Mouse (Mus musculus): ENCODE results near the gene Dnajc25. TPM values are rescaled to one million over a fixed set of nuclear protein-coding genes. Genes with fewer than 3 reads are reported as not detected.

The Dnajc25 gene
- polyA plus RNA-seq, 1 experiment from 2014 or later: 6.3 TPM

Other genes with a start within 250 kb of the Dnajc25 start
- not detected in 2 replicates for gene Olfr267, start 207.3 kb upstream of the Dnajc25 start, polyA plus RNA-seq (2014; fragmentation: Nextera tagmentation; extraction: Ambion mirVana)
- 39.8 and 55.0 TPM in 2 replicates for gene Ecpas, start 82.3 kb upstream of the Dnajc25 start, polyA plus RNA-seq (2014; fragmentation: Nextera tagmentation; extraction: Ambion mirVana)
- gene Zkscan16, start 51.4 kb upstream of the Dnajc25 start, polyA plus RNA-seq (2014; fragmentation: Nextera tagmentation; extraction: Ambion mirVana): 2.2 and 2.6 TPM in 2 replicates
- gene Ptgr1, start 7.9 kb upstream of the Dnajc25 start, polyA plus RNA-seq (2014; fragmentation: Nextera tagmentation; extraction: Ambion mirVana): 2.7 and 4.4 TPM in 2 replicates
- 4.6 and 5.2 TPM in 2 replicates for gene Gm20503, start 8.1 kb downstream of the Dnajc25 start, polyA plus RNA-seq (2014; fragmentation: Nextera tagmentation; extraction: Ambion mirVana)
- gene Gng10, start 40.0 kb downstream of the Dnajc25 start, polyA plus RNA-seq (2014; fragmentation: Nextera tagmentation; extraction: Ambion mirVana): 184 and 230 TPM in 2 replicates
- 0.07 TPM in 1 of 2 replicates, not detected in the other for gene AI481877, start 143.9 kb downstream of the Dnajc25 start, polyA plus RNA-seq (2014; fragmentation: Nextera tagmentation; extraction: Ambion mirVana)
- gene Ugcg, start 194.2 kb downstream of the Dnajc25 start, polyA plus RNA-seq (2014; fragmentation: Nextera tagmentation; extraction: Ambion mirVana): 27.4 and 37.5 TPM in 2 replicates